Mouse (Mus musculus): ENCODE measurements around the gene Pfdn2. TPM values are rescaled to one million over a fixed set of nuclear protein-coding genes. Genes with fewer than 3 reads are reported as not detected.

Pfdn2 gene
- total RNA-seq, 2 experiments from 2014 or later = 112 to 125 TPM

DNA sequence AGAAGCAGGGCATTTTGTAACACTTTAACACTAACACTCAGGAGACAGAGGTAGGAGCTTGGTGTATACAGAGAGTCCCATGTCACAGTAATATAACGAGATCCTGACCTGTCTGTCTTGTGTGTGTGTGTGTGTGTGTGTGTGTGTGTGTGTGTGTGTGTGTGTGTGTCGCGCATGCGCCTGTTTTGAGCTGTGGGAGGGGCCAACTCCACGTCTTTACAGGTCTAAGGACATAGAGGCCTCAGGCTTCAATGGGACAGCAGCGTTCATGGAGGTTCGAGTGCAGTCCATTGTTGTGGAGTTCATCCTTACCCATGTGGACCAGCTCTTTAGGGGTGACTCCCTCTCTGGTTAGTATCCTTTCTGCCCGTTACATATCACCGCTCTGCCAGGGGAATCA is 57.5 kb downstream of the Pfdn2 start:
- intact Hi-C loops (cut with DNase I) = no loop called here
- no peak for DNase-seq

DNA sequence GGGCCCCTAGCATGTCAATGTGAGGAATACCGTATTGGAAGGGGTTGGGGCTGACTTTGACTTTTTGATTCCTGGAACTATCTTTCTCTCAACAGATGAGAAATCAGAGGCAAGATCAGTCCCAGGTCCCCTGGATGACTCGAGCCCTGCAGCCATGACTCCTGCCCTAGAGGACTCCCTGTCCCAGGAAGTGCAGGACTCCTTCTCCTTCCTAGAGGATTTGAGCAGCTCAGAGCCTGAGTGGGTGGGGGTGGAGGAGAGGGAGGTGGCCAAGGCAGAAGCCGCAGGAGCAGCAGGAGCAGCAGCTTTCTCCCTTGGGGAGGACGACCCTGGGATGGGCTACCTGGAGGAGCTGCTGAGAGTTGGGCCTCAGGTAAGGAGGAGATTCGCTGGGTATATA is 61.8 kb downstream of the Pfdn2 start:
- DNase-seq = no peak
- intact Hi-C loops (cut with DNase I) = no loop called here

Other genes starting within 250 kb of the Pfdn2 start
- 1 to 10 TPM in 1 of 2 experiments, under 1 TPM in 1; 0.91 to 1.6 TPM for gene Cfap126, start 231.8 kb upstream of the Pfdn2 start, total RNA-seq (2021)
- 100 to 1,000 TPM; 200 to 212 TPM for gene Sdhc, start 195.1 kb upstream of the Pfdn2 start, total RNA-seq (2021)
- not detected for gene Mpz, start 195.0 kb upstream of the Pfdn2 start, total RNA-seq (2021)
- 10 to 100 TPM in 1 of 2 experiments, 1 to 10 TPM in 1; 9.0 to 11.3 TPM for gene Pcp4l1, start 149.4 kb upstream of the Pfdn2 start, total RNA-seq (2021)
- not detected for gene Nr1i3, start 131.7 kb upstream of the Pfdn2 start, total RNA-seq (2021)
- 10 to 100 TPM; 50.7 to 56.9 TPM for gene Tomm40l, start 123.2 kb upstream of the Pfdn2 start, total RNA-seq (2021)
- 1 to 10 TPM; 2.6 to 3.0 TPM for gene Apoa2, start 120.6 kb upstream of the Pfdn2 start, total RNA-seq (2021)
- gene Fcer1g, start 111.3 kb upstream of the Pfdn2 start, total RNA-seq (2021) = 1 to 10 TPM; 7.1 to 8.0 TPM
- gene Adamts4, start 95.2 kb upstream of the Pfdn2 start, total RNA-seq (2021) = 1 to 10 TPM; 4.2 to 5.3 TPM
- gene Ndufs2, start 94.3 kb upstream of the Pfdn2 start, total RNA-seq (2021) = 100 to 1,000 TPM; 183 to 186 TPM
- gene B4galt3, start 75.3 kb upstream of the Pfdn2 start, total RNA-seq (2021) = 10 to 100 TPM; 74.2 to 87.8 TPM
- gene Ppox, start 64.5 kb upstream of the Pfdn2 start, total RNA-seq (2021) = 10 to 100 TPM; 19.6 to 25.4 TPM
- gene Usp21, start 57.7 kb upstream of the Pfdn2 start, total RNA-seq (2021) = 10 to 100 TPM; 60.4 to 66.4 TPM
- gene Ufc1, start 50.6 kb upstream of the Pfdn2 start, total RNA-seq (2021) = 10 to 100 TPM; 91.2 to 93.4 TPM
- gene Dedd, start 16.5 kb upstream of the Pfdn2 start, total RNA-seq (2021) = 10 to 100 TPM; 38.4 to 45.9 TPM
- gene Nit1, start within 50 bp of the Pfdn2 start, total RNA-seq (2021) = 10 to 100 TPM; 35.3 to 36.8 TPM
- gene Klhdc9, start 15.1 kb downstream of the Pfdn2 start, total RNA-seq (2021) = 1 to 10 TPM; 4.4 to 4.8 TPM
- gene Nectin4, start 24.4 kb downstream of the Pfdn2 start, total RNA-seq (2021) = 1 to 10 TPM in 1 of 2 experiments, under 1 TPM in 1; 0.88 to 1.2 TPM
- gene Arhgap30, start 43.3 kb downstream of the Pfdn2 start, total RNA-seq (2021) = 1 to 10 TPM in 1 of 2 experiments, under 1 TPM in 1; 0.98 to 1.6 TPM
- gene Usf1, start 65.6 kb downstream of the Pfdn2 start, total RNA-seq (2021) = 100 to 1,000 TPM; 130 to 141 TPM
- gene Tstd1, start 73.2 kb downstream of the Pfdn2 start, total RNA-seq (2021) = 1 to 10 TPM; 2.9 to 5.8 TPM
- 1 to 10 TPM; 4.9 to 6.2 TPM for gene F11r, start 91.9 kb downstream of the Pfdn2 start, total RNA-seq (2021)
- gene Alyref2, start 157.8 kb downstream of the Pfdn2 start, total RNA-seq (2021) = 10 to 100 TPM; 10.5 to 10.9 TPM
- gene Itln1, start 189.6 kb downstream of the Pfdn2 start, total RNA-seq (2021) = not detected
- gene Cd244a, start 213.5 kb downstream of the Pfdn2 start, total RNA-seq (2021) = under 1 TPM; 0.08 to 0.22 TPM

All from left cerebral cortex, postnatal 4 days (tissue).